Mouse (Mus musculus) liver, embryonic 15.5 days (tissue): Measurements from ENCODE around the gene Olfr638. TPM values are rescaled to one million over a fixed set of nuclear protein-coding genes. Genes with fewer than 3 reads are reported as not detected.
"Not testable (repeated sequence)": the region's sequence is repeated elsewhere in the genome, so short reads cannot be mapped to it uniquely, and the experiment has no call there.

ENCODE experiments used
- ATAC-seq: fragments of 200-750 bp; cut with Nextera tagmentation; 2 replicates; pipeline ENCODE4 v1.8.0; 2017; ENCODE audit warnings: moderate number of reproducible peaks, mild to moderate bottlenecking, moderate library complexity; ENCODE audit not compliant: insufficient read depth
- H3K27ac ChIP-seq: fragments of 300-500 bp; sonication (generic); replicated peaks from 2 replicates; pipeline ENCODE4 v1.5.1; 2015; ENCODE audit warnings: mild to moderate bottlenecking, inconsistent platforms
- H3K27me3 ChIP-seq: fragments of 300-500 bp; sonication (generic); 2 replicates; pipeline ENCODE4 v1.6.1; 2015; ENCODE audit warnings: mild to moderate bottlenecking, inconsistent platforms
- H3K36me3 ChIP-seq: fragments of 300-500 bp; sonication (generic); replicated peaks from 2 replicates; pipeline ENCODE4 v1.6.1; 2015; ENCODE audit warnings: moderate library complexity, mild to moderate bottlenecking, inconsistent platforms
- H3K4me1 ChIP-seq: fragments of 300-500 bp; sonication (generic); replicated peaks from 2 replicates; pipeline ENCODE4 v1.6.1; 2015; ENCODE audit warnings: inconsistent platforms
- H3K4me2 ChIP-seq: fragments of 300-500 bp; sonication (generic); 2 replicates; pipeline ENCODE4 v1.6.1; 2015; ENCODE audit warnings: moderate library complexity, mild to moderate bottlenecking, inconsistent platforms
- H3K4me3 ChIP-seq: fragments of 300-500 bp; sonication (generic); replicated peaks from 2 replicates; pipeline ENCODE4 v1.5.1; 2015; ENCODE audit warnings: mild to moderate bottlenecking, inconsistent platforms
- H3K9ac ChIP-seq: fragments of 300-500 bp; sonication (generic); 2 replicates; pipeline ENCODE4 v1.6.1; 2015; ENCODE audit warnings: moderate library complexity, mild to moderate bottlenecking, inconsistent platforms
- H3K9me3 ChIP-seq: fragments of 300-500 bp; sonication (generic); replicated peaks from 2 replicates; pipeline ENCODE4 v1.6.1; 2016; ENCODE audit warnings: inconsistent platforms
- WGBS: fragments of 180-500 bp; shearing (Covaris S2); methylation state at CpG from one replicate; pipeline ENCODE4 v1.1.7; 2015; ENCODE audit warnings: mixed read lengths; ENCODE audit not compliant: insufficient replicate concordance; 5-methylcytosine and 5-hydroxymethylcytosine counted together
- polyA plus RNA-seq: library from polyadenylated mRNA; unstranded; fragments of >200 nt; fragmentation: Nextera tagmentation; extraction: Ambion mirVana; gene quantifications from 2 replicates; pipeline ENCODE4 v1.2.1, GENCODE M21; 2015

The Olfr638 gene
- polyA plus RNA-seq: not detected in 2 replicates

- H3K9me3 ChIP-seq: no peaks in the 10 kb centered on the region
- no peaks in the 10 kb centered on the region for H3K4me1 ChIP-seq
- H3K27me3 ChIP-seq: no peaks in the 10 kb centered on the region
- no peaks in the 10 kb centered on the region for H3K36me3 ChIP-seq
- no peak within 1 kb of the TSS for H3K9ac ChIP-seq
- no peak within 1 kb of the TSS for H3K4me3 ChIP-seq
- no peak within 1 kb of the TSS for H3K4me2 ChIP-seq
- no peak within 1 kb of the TSS for H3K27ac ChIP-seq
- ATAC-seq: no peak
Measured at GRCm38 (mm10) chr7:103998446-103998845, at the start of gene Olfr638. Gene Olfr638 (plus strand): TSS chr7:103998746.

GRCm38 (mm10) chr7:103966873-103967272 is 31.7 kb upstream of the Olfr638 start:
- not testable (repeated sequence) for H3K27ac ChIP-seq, H3K27me3 ChIP-seq, H3K36me3 ChIP-seq, H3K4me1 ChIP-seq, ATAC-seq, H3K4me3 ChIP-seq, H3K4me2 ChIP-seq, H3K9me3 ChIP-seq, H3K9ac ChIP-seq
- WGBS: 83% methylated on average over 22 of the region's 22 CpGs

GRCm38 (mm10) chr7:103970852-103971251 is 27.7 kb upstream of the Olfr638 start, which contains the start of gene Olfr635:
Gene Olfr635 (plus strand): TSS chr7:103971152.
- no peak within 1 kb of the TSS for H3K4me2 ChIP-seq
- H3K36me3 ChIP-seq: no peaks in the 10 kb centered on the region
- H3K9ac ChIP-seq: no peak within 1 kb of the TSS
- no peaks in the 10 kb centered on the region for H3K9me3 ChIP-seq
- H3K4me1 ChIP-seq: no peaks in the 10 kb centered on the region
- no peaks in the 10 kb centered on the region for H3K27me3 ChIP-seq
- H3K27ac ChIP-seq: no peak within 1 kb of the TSS
- ATAC-seq: no peak
- 68% methylated on average over 1 of the region's 1 CpGs for WGBS
- H3K4me3 ChIP-seq: no peak within 1 kb of the TSS

- Histone ChIP-seq H3K4me3 (no peak overlapping the region), H3K4me1 (no peaks in the 10 kb centered on the region), H3K27ac (no peak overlapping the region), H3K9ac (no peak overlapping the region), H3K9me3 (no peaks in the 10 kb centered on the region), H3K4me2 (no peak overlapping the region), H3K27me3 (no peaks in the 10 kb centered on the region), H3K36me3 (no peaks in the 10 kb centered on the region)
- 19% methylated on average over 1 of the region's 1 CpGs for WGBS
- ATAC-seq: no peak
Measured at GRCm38 (mm10) chr7:103971782-103972181, 26.8 kb upstream of the Olfr638 start.

GRCm38 (mm10) chr7:103999124-103999523 is 578 bp downstream of the Olfr638 start:
- no peak overlapping the region for H3K4me3 ChIP-seq
- ATAC-seq: no peak
- no peak overlapping the region for H3K27ac ChIP-seq
- no peak overlapping the region for H3K4me2 ChIP-seq
- H3K4me1 ChIP-seq: no peaks in the 10 kb centered on the region
- no peaks in the 10 kb centered on the region for H3K27me3 ChIP-seq
- no peaks in the 10 kb centered on the region for H3K9me3 ChIP-seq
- no peak overlapping the region for H3K9ac ChIP-seq
- H3K36me3 ChIP-seq: no peaks in the 10 kb centered on the region

- Histone ChIP-seq H3K9ac (no peak within 1 kb of the TSS), H3K9me3 (no peaks in the 10 kb centered on the region), H3K4me2 (no peak within 1 kb of the TSS), H3K36me3 (no peaks in the 10 kb centered on the region), H3K27me3 (no peaks in the 10 kb centered on the region), H3K4me3 (no peak within 1 kb of the TSS), H3K4me1 (no peaks in the 10 kb centered on the region), H3K27ac (no peak within 1 kb of the TSS)
- ATAC-seq: no peak
Measured at GRCm38 (mm10) chr7:104017203-104017602, 18.7 kb downstream of the Olfr638 start, which contains the start of gene Olfr639. Gene Olfr639 (minus strand): TSS chr7:104017303.

- WGBS: 55% methylated on average over 1 of the region's 1 CpGs
- ATAC-seq: no peak
- H3K36me3 ChIP-seq: no peaks in the 10 kb centered on the region
Measured at GRCm38 (mm10) chr7:104018953-104019352, 20.4 kb downstream of the Olfr638 start.

GRCm38 (mm10) chr7:104021651-104022050 is 23.1 kb downstream of the Olfr638 start:
- H3K9me3 ChIP-seq: no peaks in the 10 kb centered on the region
- ATAC-seq: no peak
- H3K4me2 ChIP-seq: no peak overlapping the region
- H3K4me3 ChIP-seq: no peak overlapping the region
- no peak overlapping the region for H3K27ac ChIP-seq
- H3K4me1 ChIP-seq: no peaks in the 10 kb centered on the region
- 66% methylated on average over 6 of the region's 6 CpGs for WGBS
- no peaks in the 10 kb centered on the region for H3K27me3 ChIP-seq
- H3K36me3 ChIP-seq: no peaks in the 10 kb centered on the region
- no peak overlapping the region for H3K9ac ChIP-seq

More at GRCm38 (mm10) chr7:104018953-104019352, 20.4 kb downstream of the Olfr638 start:
- Histone ChIP-seq H3K4me3 (no peak overlapping the region), H3K9ac (no peak overlapping the region), H3K4me2 (no peak overlapping the region), H3K27me3 (no peaks in the 10 kb centered on the region), H3K4me1 (no peaks in the 10 kb centered on the region), H3K9me3 (no peaks in the 10 kb centered on the region), H3K27ac (no peak overlapping the region)

GRCm38 (mm10) chr7:104025473-104025872 is 26.9 kb downstream of the Olfr638 start, which contains the start of gene Olfr640:
Gene Olfr640 (minus strand): TSS chr7:104025573.
- H3K9ac ChIP-seq: no peak within 1 kb of the TSS
- H3K4me2 ChIP-seq: no peak within 1 kb of the TSS
- H3K4me3 ChIP-seq: no peak within 1 kb of the TSS
- H3K36me3 ChIP-seq: no peaks in the 10 kb centered on the region
- H3K27ac ChIP-seq: no peak within 1 kb of the TSS
- 62% methylated on average over 6 of the region's 6 CpGs for WGBS
- ATAC-seq: no peak
- no peaks in the 10 kb centered on the region for H3K4me1 ChIP-seq
- H3K27me3 ChIP-seq: no peaks in the 10 kb centered on the region
- H3K9me3 ChIP-seq: no peaks in the 10 kb centered on the region

- 62% methylated on average over 3 of the region's 3 CpGs for WGBS
- Histone ChIP-seq H3K4me3 (no peak overlapping the region), H3K27ac (no peak overlapping the region), H3K4me2 (no peak overlapping the region), H3K27me3 (no peaks in the 10 kb centered on the region), H3K4me1 (no peaks in the 10 kb centered on the region), H3K36me3 (no peaks in the 10 kb centered on the region), H3K9me3 (no peaks in the 10 kb centered on the region), H3K9ac (no peak overlapping the region)
- ATAC-seq: no peak
Measured at GRCm38 (mm10) chr7:104026978-104027377, 28.4 kb downstream of the Olfr638 start.

GRCm38 (mm10) chr7:104035145-104035544 is 36.6 kb downstream of the Olfr638 start, which contains the start of gene Olfr641:
Gene Olfr641 (plus strand): TSS chr7:104035445.
- Histone ChIP-seq H3K9ac (no peak within 1 kb of the TSS), H3K27ac (no peak within 1 kb of the TSS), H3K4me3 (no peak within 1 kb of the TSS), H3K4me2 (no peak within 1 kb of the TSS), H3K9me3 (no peaks in the 10 kb centered on the region), H3K27me3 (no peaks in the 10 kb centered on the region), H3K36me3 (no peaks in the 10 kb centered on the region), H3K4me1 (no peaks in the 10 kb centered on the region)
- 41% methylated on average over 1 of the region's 1 CpGs for WGBS
- ATAC-seq: no peak

GRCm38 (mm10) chr7:104050745-104051144 is 52.2 kb downstream of the Olfr638 start:
- no peak for ATAC-seq
- Histone ChIP-seq H3K27me3 (no peaks in the 10 kb centered on the region), H3K27ac (no peak overlapping the region), H3K4me2 (no peak overlapping the region), H3K4me3 (no peak overlapping the region), H3K4me1 (no peaks in the 10 kb centered on the region), H3K36me3 (no peaks in the 10 kb centered on the region), H3K9ac (no peak overlapping the region), H3K9me3 (no peaks in the 10 kb centered on the region)
- whole genome bisulfite sequencing: 50% methylated on average over 4 of the region's 4 CpGs
